Mouse (Mus musculus) intestine, embryonic 15.5 days (tissue): ENCODE data around the gene Tmed10. TPM values are rescaled to one million over a fixed set of nuclear protein-coding genes. Genes with fewer than 3 reads are reported as not detected.

Experiments
- ATAC-seq: fragments of 200-750 bp; cut with Nextera tagmentation; 2 replicates; pipeline ENCODE4 v1.8.0; 2017; ENCODE audit warnings: moderate TSS enrichment, moderate library complexity
- H3K27ac ChIP-seq: fragments of 300-500 bp; sonication (generic); 2 replicates; pipeline ENCODE4 v1.5.1; 2015; ENCODE audit warnings: mild to moderate bottlenecking, inconsistent platforms
- H3K27me3 ChIP-seq: fragments of 300-500 bp; sonication (generic); replicated peaks from 2 replicates; pipeline ENCODE4 v1.6.1; 2015; ENCODE audit warnings: inconsistent platforms
- H3K36me3 ChIP-seq: fragments of 300-500 bp; sonication (generic); 2 replicates; pipeline ENCODE4 v1.6.1; 2015; ENCODE audit warnings: inconsistent platforms
- H3K4me1 ChIP-seq: fragments of 300-500 bp; sonication (generic); replicated peaks from 2 replicates; pipeline ENCODE4 v1.6.1; 2015; ENCODE audit warnings: inconsistent platforms
- H3K4me2 ChIP-seq: fragments of 300-500 bp; sonication (generic); replicated peaks from 2 replicates; pipeline ENCODE4 v1.6.1; 2015; ENCODE audit warnings: mild to moderate bottlenecking, inconsistent platforms
- H3K4me3 ChIP-seq: fragments of 300-500 bp; sonication (generic); replicated peaks from 2 replicates; pipeline ENCODE4 v1.5.1; 2015; ENCODE audit warnings: inconsistent platforms
- H3K9ac ChIP-seq: fragments of 300-500 bp; sonication (generic); 2 replicates; pipeline ENCODE4 v1.6.1; 2015; ENCODE audit warnings: inconsistent platforms
- H3K9me3 ChIP-seq: fragments of 300-500 bp; sonication (generic); 2 replicates; pipeline ENCODE4 v1.6.1; 2016; ENCODE audit warnings: inconsistent platforms
- WGBS: fragments of 180-500 bp; shearing (Covaris S2); methylation state at CpG from one replicate; pipeline ENCODE4 v1.1.7; 2015; 5-methylcytosine and 5-hydroxymethylcytosine counted together
- polyA plus RNA-seq: library from polyadenylated mRNA; unstranded; fragments of >200 nt; fragmentation: Nextera tagmentation; extraction: Ambion mirVana; gene quantifications from 2 replicates; pipeline ENCODE4 v1.2.1, GENCODE M21; 2015

Tmed10 gene
- polyA plus RNA-seq, 1 experiment from 2014 or later: 343 TPM

DNA sequence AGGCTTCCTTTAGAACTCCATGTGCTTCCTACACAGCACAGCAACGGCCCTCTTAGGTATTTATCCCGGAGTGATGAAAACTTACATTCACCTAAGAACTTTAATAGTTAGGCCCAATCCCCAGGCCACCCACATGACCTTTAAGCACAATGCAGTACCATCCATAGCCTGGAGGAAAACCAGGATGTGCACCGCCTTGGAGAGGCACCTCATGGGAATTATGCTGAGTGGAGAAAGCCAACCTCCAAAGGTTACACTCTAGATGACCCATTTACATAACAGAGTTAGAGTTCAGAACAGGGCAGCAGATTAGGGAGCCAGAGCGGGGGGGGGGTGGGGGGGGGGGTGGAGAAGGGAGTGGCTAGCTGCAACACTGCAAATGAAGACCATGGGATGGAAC is 32.3 kb downstream of the Tmed10 start:
- Histone ChIP-seq H3K27me3 (no peaks in the 10 kb centered on the region), H3K36me3 (peaks cover 12% of the 10 kb centered on the region), H3K4me3 (no peak overlapping the region), H3K9ac (no peak overlapping the region), H3K27ac (no peak overlapping the region), H3K9me3 (no peaks in the 10 kb centered on the region), H3K4me2 (no peak overlapping the region), H3K4me1 (peaks cover 11% of the 10 kb centered on the region)
- ATAC-seq: no peak
- 82% methylated on average over 4 of the region's 4 CpGs for WGBS

DNA sequence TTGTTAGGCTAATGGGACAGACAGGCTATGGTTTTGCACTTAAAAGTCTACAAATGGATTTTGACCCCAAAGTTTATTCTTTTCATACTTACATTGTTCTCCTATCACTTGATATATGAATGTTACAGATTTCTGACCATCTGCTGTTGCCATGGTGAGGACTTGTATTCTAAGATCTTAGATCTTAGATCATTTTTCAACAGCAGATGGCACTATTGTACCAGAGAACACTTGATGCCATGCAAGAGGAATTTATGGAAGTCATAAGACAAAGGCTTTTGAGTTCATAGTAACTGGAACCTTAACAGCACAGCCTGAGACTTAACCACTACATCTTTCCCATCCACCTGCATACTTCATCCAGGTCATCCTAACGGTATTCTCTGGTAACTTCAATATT is 33.5 kb downstream of the Tmed10 start:
- Histone ChIP-seq H3K27me3 (no peaks in the 10 kb centered on the region), H3K4me2 (no peak overlapping the region), H3K27ac (no peak overlapping the region), H3K9me3 (no peaks in the 10 kb centered on the region), H3K36me3 (peaks cover 12% of the 10 kb centered on the region), H3K4me1 (peaks cover 13% of the 10 kb centered on the region), H3K9ac (no peak overlapping the region), H3K4me3 (no peak overlapping the region)
- ATAC-seq: 0 out of 2 replicates have a peak, but pooled peaks have one; percentile 10
- WGBS: 46% methylated on average over 1 of the region's 1 CpGs

GRCm38 (mm10) chr12:85339947-85340346 is 34.7 kb downstream of the Tmed10 start:
- ATAC-seq: no peak
- no peaks in the 10 kb centered on the region for H3K27me3 ChIP-seq
- 37% methylated on average over 4 of the region's 4 CpGs for WGBS
- peaks cover 13% of the 10 kb centered on the region for H3K4me1 ChIP-seq
- H3K36me3 ChIP-seq: peaks cover 12% of the 10 kb centered on the region
- no peaks in the 10 kb centered on the region for H3K9me3 ChIP-seq
- no peak overlapping the region for H3K9ac ChIP-seq
- no peak overlapping the region for H3K27ac ChIP-seq
- H3K4me3 ChIP-seq: peak overlapping the region; percentile 17; the same call in 1 of the 2 replicates
- H3K4me2 ChIP-seq: peak overlapping the region; percentile 77

DNA sequence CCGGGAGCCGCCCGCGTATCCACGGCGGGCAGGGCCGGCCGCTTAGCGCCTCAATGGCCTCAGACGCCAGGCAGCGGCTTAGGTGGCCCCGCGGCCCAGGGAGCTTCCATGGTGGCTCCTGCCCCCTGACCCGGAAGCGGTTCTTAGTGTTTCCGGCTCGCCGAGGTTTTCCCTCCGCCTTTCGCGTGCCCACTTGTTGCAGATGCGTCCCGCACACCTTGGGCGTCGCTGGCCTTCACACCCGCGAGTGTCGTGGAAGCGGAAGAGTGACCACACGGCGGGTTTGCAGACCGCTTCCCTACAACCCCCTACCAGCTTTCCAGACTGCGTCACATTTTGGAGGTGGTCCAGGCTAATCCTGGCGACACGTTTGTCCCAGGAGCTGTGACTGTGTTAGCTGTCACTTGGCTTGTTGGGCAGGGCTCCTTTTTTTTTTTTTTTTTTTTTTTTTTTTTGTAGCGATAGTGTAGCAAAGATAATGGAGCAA is 35.4 kb downstream of the Tmed10 start, which contains the start of gene Nek9:
Gene Nek9, minus strand, starts transcription at position 120 of the 487 bp plus-strand sequence.
- Histone ChIP-seq H3K36me3 (peaks cover 10% of the 10 kb centered on the region), H3K27me3 (no peaks in the 10 kb centered on the region), H3K9me3 (no peaks in the 10 kb centered on the region), H3K4me1 (peaks cover 13% of the 10 kb centered on the region), H3K4me2 (peak within 1 kb of the TSS; percentile 77), H3K27ac (peak within 1 kb of the TSS; percentile 81), H3K9ac (peak within 1 kb of the TSS; percentile 97), H3K4me3 (peak within 1 kb of the TSS; percentile 99)
- peak; percentile 89 for ATAC-seq
- WGBS: under 1% methylated on average over 36 of the region's 36 CpGs

GRCm38 (mm10) chr12:85338815-85339214 is 35.8 kb downstream of the Tmed10 start:
- H3K9me3 ChIP-seq: no peaks in the 10 kb centered on the region
- peak; percentile 78 for ATAC-seq
- peaks cover 11% of the 10 kb centered on the region for H3K36me3 ChIP-seq
- under 1% methylated on average over 42 of the region's 42 CpGs for WGBS
- peak overlapping the region; percentile 81 for H3K27ac ChIP-seq
- peak overlapping the region; percentile 77 for H3K4me2 ChIP-seq
- peaks cover 13% of the 10 kb centered on the region for H3K4me1 ChIP-seq
- H3K27me3 ChIP-seq: no peaks in the 10 kb centered on the region
- H3K4me3 ChIP-seq: peak overlapping the region; percentile 99
- peak overlapping the region; percentile 97 for H3K9ac ChIP-seq

- no peaks in the 10 kb centered on the region for H3K27me3 ChIP-seq
- 0 out of 2 replicates have a peak overlapping the region, but pooled peaks have one; percentile 99 for H3K4me3 ChIP-seq
- no peaks in the 10 kb centered on the region for H3K9me3 ChIP-seq
- H3K4me2 ChIP-seq: peak overlapping the region; percentile 77; the same call in 1 of the 2 replicates
- no peak for ATAC-seq
- H3K36me3 ChIP-seq: peaks cover 7% of the 10 kb centered on the region; the same call in 1 of the 2 replicates
- no peak overlapping the region for H3K27ac ChIP-seq
- H3K4me1 ChIP-seq: peaks cover 13% of the 10 kb centered on the region
- 79% methylated on average over 6 of the region's 6 CpGs for WGBS
- H3K9ac ChIP-seq: no peak overlapping the region
These were observed 36.9 kb downstream of the Tmed10 start for GRCm38 (mm10) chr12:85337567-85338311.

GRCm38 (mm10) chr12:85330153-85330552 is 44.5 kb downstream of the Tmed10 start:
- no peak for ATAC-seq
- peaks cover 30% of the 10 kb centered on the region for H3K36me3 ChIP-seq
- WGBS: 84% methylated on average over 7 of the region's 7 CpGs
- no peaks in the 10 kb centered on the region for H3K4me1 ChIP-seq
- no peak overlapping the region for H3K4me2 ChIP-seq
- no peak overlapping the region for H3K27ac ChIP-seq
- no peaks in the 10 kb centered on the region for H3K27me3 ChIP-seq
- no peaks in the 10 kb centered on the region for H3K9me3 ChIP-seq
- H3K9ac ChIP-seq: no peak overlapping the region
- no peak overlapping the region for H3K4me3 ChIP-seq

GRCm38 (mm10) chr12:85308651-85309050 is 66.0 kb downstream of the Tmed10 start:
- Histone ChIP-seq H3K27me3 (no peaks in the 10 kb centered on the region), H3K36me3 (peaks cover 44% of the 10 kb centered on the region), H3K9me3 (no peaks in the 10 kb centered on the region), H3K9ac (no peak overlapping the region), H3K4me1 (peaks cover 7% of the 10 kb centered on the region), H3K4me2 (no peak overlapping the region), H3K27ac (no peak overlapping the region), H3K4me3 (no peak overlapping the region)
- ATAC-seq: no peak
- 79% methylated on average over 3 of the region's 3 CpGs for WGBS

GRCm38 (mm10) chr12:85305247-85305892 is 69.3 kb downstream of the Tmed10 start:
- H3K27me3 ChIP-seq: no peaks in the 10 kb centered on the region
- peak overlapping the region; percentile 17; the same call in 1 of the 2 replicates for H3K4me2 ChIP-seq
- H3K36me3 ChIP-seq: peaks cover 55% of the 10 kb centered on the region
- H3K9me3 ChIP-seq: no peaks in the 10 kb centered on the region
- H3K4me1 ChIP-seq: peaks cover 7% of the 10 kb centered on the region
- peak; percentile 78 for ATAC-seq
- peak overlapping the region; percentile 41; the same call in 1 of the 2 replicates for H3K27ac ChIP-seq
- no peak overlapping the region for H3K9ac ChIP-seq
- no peak overlapping the region for H3K4me3 ChIP-seq
- 41% methylated on average over 16 of the region's 16 CpGs for WGBS

- H3K4me2 ChIP-seq: no peak overlapping the region
- no peak for ATAC-seq
- peaks cover 7% of the 10 kb centered on the region for H3K4me1 ChIP-seq
- no peak overlapping the region for H3K27ac ChIP-seq
- peaks cover 53% of the 10 kb centered on the region for H3K36me3 ChIP-seq
- no peaks in the 10 kb centered on the region for H3K27me3 ChIP-seq
- H3K4me3 ChIP-seq: no peak overlapping the region
- no peaks in the 10 kb centered on the region for H3K9me3 ChIP-seq
- 73% methylated on average over 4 of the region's 4 CpGs for WGBS
- no peak overlapping the region for H3K9ac ChIP-seq
These were observed 69.9 kb downstream of the Tmed10 start for GRCm38 (mm10) chr12:85304725-85305124.

DNA sequence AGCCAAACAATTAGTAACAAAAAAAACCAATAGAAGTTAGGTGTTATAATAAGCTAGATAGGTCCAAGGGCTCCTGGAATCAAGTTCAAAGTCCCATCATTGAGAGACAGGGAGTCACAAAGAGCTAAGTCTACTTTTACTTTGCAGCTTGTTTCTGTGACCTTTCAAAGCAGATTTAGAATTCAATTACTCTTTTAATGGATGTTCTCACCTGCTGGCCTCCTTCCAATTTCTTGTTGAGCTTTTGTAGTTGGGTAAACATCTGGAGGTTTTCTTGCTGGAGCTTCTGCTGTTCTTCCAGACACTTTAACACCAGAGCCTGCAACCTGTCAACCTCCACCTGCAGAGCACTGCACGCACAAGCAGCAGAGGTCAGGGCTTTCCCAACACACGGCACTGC is 71.4 kb downstream of the Tmed10 start:
- no peaks in the 10 kb centered on the region for H3K9me3 ChIP-seq
- H3K4me3 ChIP-seq: no peak overlapping the region
- no peak overlapping the region for H3K9ac ChIP-seq
- peaks cover 10% of the 10 kb centered on the region for H3K4me1 ChIP-seq
- H3K27ac ChIP-seq: no peak overlapping the region
- no peak for ATAC-seq
- WGBS: 59% methylated on average over 2 of the region's 2 CpGs
- peaks cover 44% of the 10 kb centered on the region for H3K36me3 ChIP-seq
- H3K4me2 ChIP-seq: no peak overlapping the region
- no peaks in the 10 kb centered on the region for H3K27me3 ChIP-seq

GRCm38 (mm10) chr12:85298835-85299180 is 75.8 kb downstream of the Tmed10 start:
- no peaks in the 10 kb centered on the region for H3K9me3 ChIP-seq
- no peaks in the 10 kb centered on the region for H3K27me3 ChIP-seq
- H3K4me3 ChIP-seq: no peak overlapping the region
- 56% methylated on average over 1 of the region's 1 CpGs for WGBS
- peaks cover 21% of the 10 kb centered on the region for H3K36me3 ChIP-seq
- 0 out of 2 replicates have a peak, but pooled peaks have one; percentile 49 for ATAC-seq
- peak overlapping the region; percentile 15; the same call in 1 of the 2 replicates for H3K27ac ChIP-seq
- no peak overlapping the region for H3K4me2 ChIP-seq
- H3K4me1 ChIP-seq: peaks cover 12% of the 10 kb centered on the region
- H3K9ac ChIP-seq: no peak overlapping the region
